In genomic region chr2:36262025-36262424, GRCm38 (mm10) we compare ENCODE assay signal across 15 mouse cellular contexts. TPM values are rescaled to one million over a fixed set of nuclear protein-coding genes. Genes with fewer than 3 reads are reported as not detected.
DNase-seq lines count a peak whose midpoint lies in the region; ATAC-seq and TF ChIP-seq lines count a peak whose summit lies in the region.
"Had no signal": no experiment of that assay in that cellular context is flagged by ENCODE, and none has a peak within 500 bp of the region (broad histone marks: within the 10 kb centered on the region; RNA-seq: fewer than 3 reads in every experiment).

No protein-coding gene starts in this region.

- no peak overlapping the region for H3K27ac ChIP-seq in lung, embryonic 14.5 days (ENCODE audit: low read depth)
- H3K27ac ChIP-seq in lung, postnatal 0 days (ENCODE audit: low read length), result no peak overlapping the region
- H3K27ac ChIP-seq in hindbrain, embryonic 13.5 days, result no peak overlapping the region
- H3K27ac ChIP-seq: embryonic facial prominence, embryonic 12.5 days; forebrain, embryonic 15.5 days; hindbrain, embryonic 10.5 days; hindbrain, embryonic 15.5 days had no signal

- 45% methylated on average over 4 of the region's 4 CpGs for WGBS in lung, embryonic 14.5 days
- 23% methylated on average over 4 of the region's 4 CpGs for WGBS in lung, adult 2 months
- 22% methylated on average over 4 of the region's 4 CpGs for WGBS in lung, postnatal 0 days
- WGBS in hindbrain, embryonic 13.5 days, result 79% methylated on average over 4 of the region's 4 CpGs

- TF ChIP-seq CTCF in lung, embryonic 14.5 days (IDR thresholded peaks at IDR 0.05; ENCODE audit: low read depth), result no peak
- TF ChIP-seq CTCF in lung, adult 2 months (IDR thresholded peaks at IDR 0.05; ENCODE audit: insufficient read depth, low read length), result no peak
- no peak for TF ChIP-seq CTCF in lung, postnatal 0 days (IDR thresholded peaks at IDR 0.05)

- H3K4me3 ChIP-seq in lung, embryonic 14.5 days (ENCODE audit: low read depth, low read length), result no peak overlapping the region
- no peak overlapping the region for H3K4me3 ChIP-seq in lung, adult 2 months (replicated peaks; ENCODE audit: extremely low read depth, low read depth, low read length)
- H3K4me3 ChIP-seq in lung, postnatal 0 days (ENCODE audit: low read depth, low read length), result no peak overlapping the region
- H3K4me3 ChIP-seq in hindbrain, embryonic 13.5 days, result no peak overlapping the region
- H3K4me3 ChIP-seq: embryonic facial prominence, embryonic 12.5 days; forebrain, embryonic 15.5 days; heart, embryonic 12.5 days; hindbrain, embryonic 10.5 days; hindbrain, embryonic 15.5 days had no signal

- no peak overlapping the region for H3K4me2 ChIP-seq in lung, embryonic 14.5 days
- no peak overlapping the region for H3K4me2 ChIP-seq in lung, postnatal 0 days (replicated peaks; ENCODE audit: low read depth, low read length)
- no peak overlapping the region for H3K4me2 ChIP-seq in hindbrain, embryonic 13.5 days
- H3K4me2 ChIP-seq: embryonic facial prominence, embryonic 12.5 days; forebrain, embryonic 15.5 days; heart, embryonic 12.5 days; hindbrain, embryonic 15.5 days had no signal

- peak; percentile 71 for ATAC-seq in lung, embryonic 14.5 days (ENCODE audit: insufficient read depth)
- ATAC-seq in lung, postnatal 0 days, result peak; percentile 80
- ATAC-seq in hindbrain, embryonic 13.5 days (ENCODE audit: low FRiP score), result no peak
- ATAC-seq: forebrain, embryonic 15.5 days had no signal

- no peaks in the 10 kb centered on the region for H3K4me1 ChIP-seq in lung, embryonic 14.5 days (ENCODE audit: insufficient read depth)
- H3K4me1 ChIP-seq in lung, adult 2 months (ENCODE audit: control insufficient read depth, insufficient read depth, low read length), result peaks cover 13% of the 10 kb centered on the region
- peaks cover 4% of the 10 kb centered on the region; the same call in 1 of the 2 replicates for H3K4me1 ChIP-seq in lung, postnatal 0 days (ENCODE audit: insufficient read depth, low read depth, low read length)
- H3K4me1 ChIP-seq in hindbrain, embryonic 13.5 days (replicated peaks), result no peaks in the 10 kb centered on the region
- H3K4me1 ChIP-seq: embryonic facial prominence, embryonic 12.5 days; forebrain, embryonic 15.5 days; heart, embryonic 12.5 days; hindbrain, embryonic 10.5 days; hindbrain, embryonic 15.5 days had no signal

- no peaks in the 10 kb centered on the region for H3K36me3 ChIP-seq in lung, embryonic 14.5 days (ENCODE audit: insufficient read depth)
- H3K36me3 ChIP-seq in lung, postnatal 0 days (ENCODE audit: insufficient read depth, low read length), result no peaks in the 10 kb centered on the region
- no peaks in the 10 kb centered on the region for H3K36me3 ChIP-seq in hindbrain, embryonic 13.5 days
- H3K36me3 ChIP-seq: embryonic facial prominence, embryonic 12.5 days; forebrain, embryonic 15.5 days; heart, embryonic 12.5 days; hindbrain, embryonic 10.5 days; hindbrain, embryonic 15.5 days had no signal

- no peaks in the 10 kb centered on the region for H3K27me3 ChIP-seq in lung, embryonic 14.5 days (ENCODE audit: insufficient read depth, low read length)
- H3K27me3 ChIP-seq in lung, postnatal 0 days (replicated peaks; ENCODE audit: insufficient read depth, low read length), result no peaks in the 10 kb centered on the region
- H3K27me3 ChIP-seq in hindbrain, embryonic 13.5 days, result no peaks in the 10 kb centered on the region
- H3K27me3 ChIP-seq: embryonic facial prominence, embryonic 12.5 days; forebrain, embryonic 15.5 days; hindbrain, embryonic 15.5 days had no signal

- H3K9ac ChIP-seq in lung, embryonic 14.5 days, result no peak overlapping the region
- H3K9ac ChIP-seq in lung, postnatal 0 days (replicated peaks; ENCODE audit: low read depth), result no peak overlapping the region
- no peak overlapping the region for H3K9ac ChIP-seq in hindbrain, embryonic 13.5 days
- H3K9ac ChIP-seq: embryonic facial prominence, embryonic 12.5 days; forebrain, embryonic 15.5 days; heart, embryonic 12.5 days; hindbrain, embryonic 15.5 days had no signal

- no peak for TF ChIP-seq POLR2A in lung, adult 2 months (IDR thresholded peaks at IDR 0.05; ENCODE audit: borderline replicate concordance, extremely low read depth, low read depth, low read length)

- DNase-seq in lung, embryonic 14.5 days, result peak; percentile 69
- DNase-seq in lung, adult 2 months, result no peak
- DNase-seq in adipocyte (ENCODE audit: low spot score), result peak; percentile 67
- DNase-seq in lung, postnatal 0 days (ENCODE audit: low spot score), result peak; percentile 86
- DNase-seq in heart, adult 11 months, result no peak
- DNase-seq: adrenal gland, postnatal 14 days; cerebellum, adult 11-12 months; cerebellum, adult 9-10 months; cerebellum, postnatal 25 days had no signal

- TF ChIP-seq EP300 in lung, postnatal 0 days (IDR thresholded peaks at IDR 0.05), result peak; percentile 98

- H3K9me3 ChIP-seq in lung, embryonic 14.5 days (ENCODE audit: low read depth, low read length), result no peaks in the 10 kb centered on the region
- no peaks in the 10 kb centered on the region for H3K9me3 ChIP-seq in lung, postnatal 0 days (ENCODE audit: low read length)
- H3K9me3 ChIP-seq in hindbrain, embryonic 13.5 days, result no peaks in the 10 kb centered on the region
- H3K9me3 ChIP-seq: embryonic facial prominence, embryonic 12.5 days; forebrain, embryonic 15.5 days; heart, embryonic 12.5 days; hindbrain, embryonic 10.5 days; hindbrain, embryonic 15.5 days had no signal

RNA-seq across cellular contexts. Expression of gene Ptgs1, which starts 31.8 kb away (rescaled TPM):
- polyA plus RNA-seq in lung, embryonic 14.5 days (2014; fragmentation: Nextera tagmentation; extraction: Ambion mirVana), result 30.2 and 33.4 TPM in 2 replicates
- 58.4 and 66.1 TPM in 2 replicates for polyA plus RNA-seq in lung, adult 2 months (2012; rRNA removed)
- polyA plus RNA-seq in lung, postnatal 0 days (2015; fragmentation: Nextera tagmentation; extraction: Ambion mirVana), result 111 and 116 TPM in 2 replicates
- polyA plus RNA-seq in hindbrain, embryonic 13.5 days (2015; fragmentation: Nextera tagmentation; extraction: Ambion mirVana), result 5.1 and 5.2 TPM in 2 replicates

Comparison
In these comparisons a context has a peak if more than half of its experiments do, and no peak if none do; other contexts are left out.
1. DNase-seq: peak in lung, embryonic 14.5 days (single experiment), adipocyte (single experiment) and lung, postnatal 0 days (single experiment); none in lung, adult 2 months (single experiment) and heart, adult 11 months (single experiment).